8 mouse cellular contexts compared by ENCODE assay signal in genomic region chr4:129120520-129121445, GRCm38 (mm10). TPM values are rescaled to one million over a fixed set of nuclear protein-coding genes. Genes with fewer than 3 reads are reported as not detected.
DNase-seq lines count a peak whose midpoint lies in the region; ATAC-seq and TF ChIP-seq lines count a peak whose summit lies in the region.

No protein-coding gene starts in this region.

- WGBS in heart, embryonic 13.5 days = 2% methylated on average over 59 of the region's 59 CpGs
- under 1% methylated on average over 44 of the region's 59 CpGs for WGBS in kidney, postnatal 0 days
- under 1% methylated on average over 54 of the region's 59 CpGs for WGBS in neural tube, embryonic 13.5 days

- peak; percentile 54 for DNase-seq in kidney, adult 18-20 months
- no peak for DNase-seq in kidney, adult 11 months
- peak; percentile 79 for DNase-seq in kidney, postnatal 0 days (ENCODE audit: low spot score)
- DNase-seq in lung, adult 18-20 months = peak; percentile 33 to 47
- peak; percentile 77 for DNase-seq in thymus, postnatal 0 days (ENCODE audit: low spot score)

- H3K4me2 ChIP-seq in heart, embryonic 13.5 days = peak overlapping the region; percentile 82
- H3K4me2 ChIP-seq in kidney, postnatal 0 days (ENCODE audit: low read length) = peak overlapping the region; percentile 75
- peak overlapping the region; percentile 89 for H3K4me2 ChIP-seq in neural tube, embryonic 13.5 days

- TF ChIP-seq POLR2A in cortical plate, adult 2 months (IDR thresholded peaks at IDR 0.05; ENCODE audit: extremely low read depth, insufficient read depth, low read length) = no peak

- no peaks in the 10 kb centered on the region for H3K9me3 ChIP-seq in heart, embryonic 13.5 days
- no peaks in the 10 kb centered on the region for H3K9me3 ChIP-seq in kidney, postnatal 0 days (replicated peaks; ENCODE audit: low read length)
- H3K9me3 ChIP-seq in neural tube, embryonic 13.5 days = no peaks in the 10 kb centered on the region

- H3K27me3 ChIP-seq in heart, embryonic 13.5 days (replicated peaks) = peaks cover 97% of the 10 kb centered on the region
- peaks cover 7% of the 10 kb centered on the region for H3K27me3 ChIP-seq in kidney, postnatal 0 days (ENCODE audit: insufficient read depth, low read length)
- peaks cover 63% of the 10 kb centered on the region for H3K27me3 ChIP-seq in neural tube, embryonic 13.5 days

- H3K4me1 ChIP-seq in cortical plate, adult 2 months (ENCODE audit: control insufficient read depth, insufficient read depth, low read length) = peaks cover 8% of the 10 kb centered on the region
- H3K4me1 ChIP-seq in heart, embryonic 13.5 days = peaks cover 21% of the 10 kb centered on the region
- peaks cover 6% of the 10 kb centered on the region; the same call in 1 of the 2 replicates for H3K4me1 ChIP-seq in kidney, postnatal 0 days (replicated peaks; ENCODE audit: insufficient read depth, low read length)
- H3K4me1 ChIP-seq in neural tube, embryonic 13.5 days (replicated peaks) = peaks cover 48% of the 10 kb centered on the region

- TF ChIP-seq CTCF in cortical plate, adult 2 months (IDR thresholded peaks at IDR 0.05; ENCODE audit: extremely low read depth, insufficient read depth, low read length) = no peak
- peak; percentile 59 for TF ChIP-seq CTCF in kidney, postnatal 0 days (IDR thresholded peaks at IDR 0.05; ENCODE audit: low read depth)

- peak overlapping the region; percentile 85 for H3K27ac ChIP-seq in cortical plate, adult 2 months (ENCODE audit: insufficient read depth, low read length)
- no peak overlapping the region for H3K27ac ChIP-seq in heart, embryonic 13.5 days (replicated peaks)
- no peak overlapping the region for H3K27ac ChIP-seq in kidney, postnatal 0 days
- H3K27ac ChIP-seq in neural tube, embryonic 13.5 days (replicated peaks) = peak overlapping the region; percentile 43

- no peaks in the 10 kb centered on the region for H3K36me3 ChIP-seq in heart, embryonic 13.5 days
- no peaks in the 10 kb centered on the region for H3K36me3 ChIP-seq in kidney, postnatal 0 days (ENCODE audit: insufficient read depth, low read length)
- no peaks in the 10 kb centered on the region for H3K36me3 ChIP-seq in neural tube, embryonic 13.5 days

- no peak for ATAC-seq in heart, embryonic 13.5 days (ENCODE audit: extremely low read depth, insufficient number of reproducible peaks, low FRiP score, low TSS enrichment)
- ATAC-seq in kidney, postnatal 0 days (replicated peaks; ENCODE audit: low FRiP score, low read depth) = peak; percentile 61
- peak; percentile 40; the same call in 1 of the 2 replicates for ATAC-seq in neural tube, embryonic 13.5 days (ENCODE audit: low read depth)

- 0 out of 2 replicates have a peak overlapping the region, but pooled peaks have one; percentile 5 for H3K9ac ChIP-seq in heart, embryonic 13.5 days
- no peak overlapping the region for H3K9ac ChIP-seq in kidney, postnatal 0 days (ENCODE audit: low read depth, low read length)
- peak overlapping the region; percentile 76 for H3K9ac ChIP-seq in neural tube, embryonic 13.5 days

- H3K4me3 ChIP-seq in cortical plate, adult 2 months (ENCODE audit: insufficient read depth, low read length) = peak overlapping the region; percentile 79
- peak overlapping the region; percentile 55 for H3K4me3 ChIP-seq in heart, embryonic 13.5 days
- peak overlapping the region; percentile 34 for H3K4me3 ChIP-seq in kidney, postnatal 0 days (replicated peaks; ENCODE audit: low read depth, low read length)
- H3K4me3 ChIP-seq in neural tube, embryonic 13.5 days = peak overlapping the region; percentile 53

RNA-seq across cellular contexts. Expression of gene Hpca, which starts 1.1 kb away (rescaled TPM):
- 1,156 and 1,221 TPM in 2 replicates for polyA plus RNA-seq in cortical plate, adult 2 months (2012; rRNA removed)
- 0.25 and 0.37 TPM in 2 replicates for polyA plus RNA-seq in heart, embryonic 13.5 days (2015; fragmentation: Nextera tagmentation; extraction: Ambion mirVana)
- 0.94 and 1.0 TPM in 2 replicates for polyA plus RNA-seq in kidney, postnatal 0 days (2015; fragmentation: Nextera tagmentation; extraction: Ambion mirVana)
- 50.3 and 55.8 TPM in 2 replicates for polyA plus RNA-seq in neural tube, embryonic 13.5 days (2015; fragmentation: Nextera tagmentation; extraction: Ambion mirVana)
- 0.29 and 0.31 TPM in 2 replicates for polyA plus RNA-seq in thymus, postnatal 0 days (2015; fragmentation: Nextera tagmentation; extraction: Ambion mirVana)

RNA-seq across cellular contexts. Expression of gene Tmem54, which starts 15.4 kb away (rescaled TPM):
- not detected in 2 replicates for polyA plus RNA-seq in cortical plate, adult 2 months (2012; rRNA removed)
- polyA plus RNA-seq in heart, embryonic 13.5 days (2015; fragmentation: Nextera tagmentation; extraction: Ambion mirVana) = 1.0 and 1.1 TPM in 2 replicates
- 10.2 and 10.5 TPM in 2 replicates for polyA plus RNA-seq in kidney, postnatal 0 days (2015; fragmentation: Nextera tagmentation; extraction: Ambion mirVana)
- polyA plus RNA-seq in neural tube, embryonic 13.5 days (2015; fragmentation: Nextera tagmentation; extraction: Ambion mirVana) = 0.39 TPM in 1 of 2 replicates, not detected in the other
- polyA plus RNA-seq in thymus, postnatal 0 days (2015; fragmentation: Nextera tagmentation; extraction: Ambion mirVana) = 2.0 and 2.2 TPM in 2 replicates

RNA-seq across cellular contexts. Expression of gene Fndc5, which starts 16.0 kb away (rescaled TPM):
- 72.0 and 76.5 TPM in 2 replicates for polyA plus RNA-seq in cortical plate, adult 2 months (2012; rRNA removed)
- polyA plus RNA-seq in heart, embryonic 13.5 days (2015; fragmentation: Nextera tagmentation; extraction: Ambion mirVana) = 5.6 and 7.1 TPM in 2 replicates
- polyA plus RNA-seq in kidney, postnatal 0 days (2015; fragmentation: Nextera tagmentation; extraction: Ambion mirVana) = 5.9 and 6.3 TPM in 2 replicates
- 24.4 and 24.5 TPM in 2 replicates for polyA plus RNA-seq in neural tube, embryonic 13.5 days (2015; fragmentation: Nextera tagmentation; extraction: Ambion mirVana)
- 0.47 and 0.60 TPM in 2 replicates for polyA plus RNA-seq in thymus, postnatal 0 days (2015; fragmentation: Nextera tagmentation; extraction: Ambion mirVana)

Comparison
In these comparisons a context has a peak if more than half of its experiments do, and no peak if none do; other contexts are left out.
1. H3K27ac ChIP-seq: peak in cortical plate, adult 2 months (single experiment) and neural tube, embryonic 13.5 days (single experiment); none in heart, embryonic 13.5 days (single experiment) and kidney, postnatal 0 days (single experiment).
2. RNA of gene Hpca, which starts 1.1 kb away (polyA plus RNA-seq): 1,156 to 1,221 TPM in cortical plate, adult 2 months and 50.3 to 55.8 TPM in neural tube, embryonic 13.5 days; 0.94 to 1.0 TPM in kidney, postnatal 0 days, 0.25 to 0.37 TPM in heart, embryonic 13.5 days and 0.29 to 0.31 TPM in thymus, postnatal 0 days; every median in the first group is over 10 times any median in the second.
3. Peak in every context shown above with its lines, with median percentiles within 50 percentile points of each other: H3K4me3 ChIP-seq and H3K4me2 ChIP-seq.